Mouse (Mus musculus) T-cell, adult 2 months (primary cell): ENCODE results near the gene Lmtk2.
A peak's percentile ranks its signal among the peaks of the same experiment; 100 is the strongest.

Source experiments
- DNase-seq: peaks from one replicate; pipeline ENCODE4 v3.0.0; 2022; ENCODE audit warnings: low spot score

Gene Lmtk2

GRCm38 (mm10) chr5:144100149-144100935, at the start of gene Lmtk2:
Gene Lmtk2 (plus strand): TSS chr5:144100436.
- DNase-seq, result peak; percentile 96

GRCm38 (mm10) chr5:144051268-144051667, 49.0 kb upstream of the Lmtk2 start:
- no peak for DNase-seq

GRCm38 (mm10) chr5:144053450-144053849, 46.8 kb upstream of the Lmtk2 start:
- no peak for DNase-seq

GRCm38 (mm10) chr5:144054340-144054739, 45.9 kb upstream of the Lmtk2 start:
- no peak for DNase-seq

GRCm38 (mm10) chr5:144064093-144064492, 36.1 kb upstream of the Lmtk2 start:
- no peak for DNase-seq

- DNase-seq, result no peak
Measured at GRCm38 (mm10) chr5:144066036-144066435, 34.2 kb upstream of the Lmtk2 start.

GRCm38 (mm10) chr5:144070064-144070463, 30.2 kb upstream of the Lmtk2 start:
- DNase-seq, result no peak

- no peak for DNase-seq
Measured at GRCm38 (mm10) chr5:144071249-144071648, 29.0 kb upstream of the Lmtk2 start.

- no peak for DNase-seq
Measured at GRCm38 (mm10) chr5:144077541-144077940, 22.7 kb upstream of the Lmtk2 start.

GRCm38 (mm10) chr5:144080886-144081285, 19.4 kb upstream of the Lmtk2 start:
- no peak for DNase-seq

GRCm38 (mm10) chr5:144082006-144082405, 18.2 kb upstream of the Lmtk2 start:
- no peak for DNase-seq

GRCm38 (mm10) chr5:144083521-144083920, 16.7 kb upstream of the Lmtk2 start:
- no peak for DNase-seq

- DNase-seq, result no peak
Measured at GRCm38 (mm10) chr5:144084271-144084670, 16.0 kb upstream of the Lmtk2 start.

- DNase-seq, result no peak
Measured at GRCm38 (mm10) chr5:144085696-144086095, 14.5 kb upstream of the Lmtk2 start.

- DNase-seq, result no peak
Measured at GRCm38 (mm10) chr5:144086494-144086893, 13.7 kb upstream of the Lmtk2 start.

- DNase-seq, result no peak
Measured at GRCm38 (mm10) chr5:144088354-144088753, 11.9 kb upstream of the Lmtk2 start.

- DNase-seq, result no peak
Measured at GRCm38 (mm10) chr5:144095461-144095970, 4.7 kb upstream of the Lmtk2 start.

GRCm38 (mm10) chr5:144097902-144098639, 2.2 kb upstream of the Lmtk2 start:
- no peak for DNase-seq

GRCm38 (mm10) chr5:144098640-144098929, 1.7 kb upstream of the Lmtk2 start:
- no peak for DNase-seq

- DNase-seq, result no peak
Measured at GRCm38 (mm10) chr5:144100948-144101347, 712 bp downstream of the Lmtk2 start.

GRCm38 (mm10) chr5:144105070-144105469, 4.8 kb downstream of the Lmtk2 start:
- DNase-seq, result no peak

- DNase-seq, result no peak
Measured at GRCm38 (mm10) chr5:144105471-144106129, 5.4 kb downstream of the Lmtk2 start.

GRCm38 (mm10) chr5:144106130-144106510, 5.9 kb downstream of the Lmtk2 start:
- no peak for DNase-seq
